Mouse (Mus musculus) small intestine, adult 2 months (tissue): Measurements from ENCODE around the gene Sertad3. TPM values are rescaled to one million over a fixed set of nuclear protein-coding genes. Genes with fewer than 3 reads are reported as not detected.

Experiments
- H3K27ac ChIP-seq: fragments of 200-500 bp; 2 replicates; pipeline ENCODE4 v1.5.1; 2012; ENCODE audit warnings: low read depth, low read length, control low read depth, inconsistent platforms; ENCODE audit not compliant: insufficient read depth
- H3K27me3 ChIP-seq: fragments of 200-500 bp; 2 replicates; pipeline ENCODE4 v1.6.1; 2012; ENCODE audit warnings: mild to moderate bottlenecking, moderate library complexity, low read length, inconsistent platforms; ENCODE audit not compliant: control insufficient read depth, insufficient read depth
- H3K36me3 ChIP-seq: fragments of 200-500 bp; 2 replicates; pipeline ENCODE4 v1.6.1; 2012; ENCODE audit warnings: mild to moderate bottlenecking, low read length, control low read depth, inconsistent platforms; ENCODE audit not compliant: control insufficient read depth, insufficient read depth
- H3K4me1 ChIP-seq: fragments of 200-500 bp; 2 replicates; pipeline ENCODE4 v1.6.1; 2012; ENCODE audit warnings: low read length, inconsistent platforms, mixed read lengths; ENCODE audit not compliant: control insufficient read depth, insufficient read depth, insufficient read length
- H3K4me3 ChIP-seq: fragments of 200-500 bp; 2 replicates; pipeline ENCODE4 v1.5.1; 2012; ENCODE audit warnings: low read depth, mild to moderate bottlenecking, control low read depth, inconsistent platforms, low read length, moderate library complexity
- CTCF ChIP-seq: fragments of 200-500 bp; IDR thresholded peaks from 2 replicates; pipeline ENCODE4 v1.5.1; 2012; ENCODE audit warnings: low read depth, mild to moderate bottlenecking, control low read depth, inconsistent platforms, low read length, moderate library complexity, mixed read lengths; ENCODE audit not compliant: insufficient replicate concordance, insufficient read length; ENCODE audit errors: extremely low read depth
- POLR2A ChIP-seq: fragments of 200-500 bp; IDR thresholded peaks from 2 replicates; pipeline ENCODE4 v1.6.1; 2012; ENCODE audit warnings: low read depth, mild to moderate bottlenecking, control low read depth, inconsistent platforms, low read length, moderate library complexity
- WGBS: fragments of 180-500 bp; shearing (Covaris S2); methylation state at CpG from one replicate; pipeline ENCODE4 v1.1.7; 2018; 5-methylcytosine and 5-hydroxymethylcytosine counted together
- polyA plus RNA-seq: library from polyadenylated mRNA; depleted of rRNA; stranded (reverse); fragments of >200 nt; gene quantifications from 2 replicates; pipeline ENCODE4 v1.2.3, GENCODE M21; 2012

Sertad3 gene
- polyA plus RNA-seq, 1 experiment, result 12.8 TPM

DNA sequence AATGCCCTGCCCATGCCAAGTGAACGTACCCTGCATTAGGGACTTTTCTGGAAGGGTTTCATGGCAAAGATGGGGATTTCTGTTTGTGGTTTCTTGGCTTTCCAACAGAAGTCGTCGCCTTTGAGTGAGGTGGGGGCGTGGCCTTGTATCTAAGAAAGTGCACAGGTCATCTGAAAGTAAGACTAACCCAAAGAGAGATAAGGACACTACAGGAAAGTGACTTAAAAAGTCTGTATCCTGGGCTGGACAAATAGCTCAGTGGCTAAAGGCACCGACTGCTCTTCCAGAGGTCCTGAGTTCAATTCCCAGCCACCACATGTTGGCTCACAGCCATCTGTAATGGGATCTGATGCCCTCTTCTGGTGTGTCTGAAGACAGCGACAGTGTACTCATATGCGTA, 5.0 kb downstream of the Sertad3 start:
- TF ChIP-seq CTCF, result no peak; the same call in 1 of the 2 replicates
- no peak for TF ChIP-seq POLR2A
- peak overlapping the region; percentile 27; the same call in 1 of the 2 replicates for H3K27ac ChIP-seq
- peaks cover 9% of the 10 kb centered on the region for H3K36me3 ChIP-seq
- 44% methylated on average over 7 of the region's 7 CpGs for WGBS
- no peak overlapping the region for H3K4me3 ChIP-seq
- H3K27me3 ChIP-seq, result no peaks in the 10 kb centered on the region
- H3K4me1 ChIP-seq, result peaks cover 21% of the 10 kb centered on the region

DNA sequence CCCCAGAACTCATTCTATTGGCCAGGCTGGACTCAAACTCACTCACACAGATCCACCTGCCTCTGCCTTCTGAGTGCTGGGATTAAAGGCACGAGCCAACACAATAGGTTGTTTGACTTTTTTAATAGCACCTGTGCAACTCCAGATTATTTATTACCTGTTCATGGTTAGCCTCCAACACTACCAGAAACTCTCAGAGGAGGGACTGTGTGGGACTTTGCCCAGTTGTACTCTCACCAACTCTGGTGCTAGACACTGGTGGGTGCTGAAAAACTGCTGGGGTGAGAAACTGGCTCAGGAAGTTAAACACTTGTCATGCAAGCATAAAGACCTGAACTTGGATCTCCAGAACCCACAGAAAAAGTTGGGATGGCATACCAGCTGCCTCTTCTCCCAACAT, 6.2 kb downstream of the Sertad3 start:
- WGBS, result 16% methylated on average over 1 of the region's 1 CpGs
- no peak for TF ChIP-seq CTCF
- TF ChIP-seq POLR2A, result no peak
- Histone ChIP-seq H3K36me3 (peaks cover 9% of the 10 kb centered on the region), H3K4me1 (peaks cover 21% of the 10 kb centered on the region), H3K27me3 (no peaks in the 10 kb centered on the region), H3K4me3 (peak overlapping the region; percentile 37), H3K27ac (peak overlapping the region; percentile 67)

DNA sequence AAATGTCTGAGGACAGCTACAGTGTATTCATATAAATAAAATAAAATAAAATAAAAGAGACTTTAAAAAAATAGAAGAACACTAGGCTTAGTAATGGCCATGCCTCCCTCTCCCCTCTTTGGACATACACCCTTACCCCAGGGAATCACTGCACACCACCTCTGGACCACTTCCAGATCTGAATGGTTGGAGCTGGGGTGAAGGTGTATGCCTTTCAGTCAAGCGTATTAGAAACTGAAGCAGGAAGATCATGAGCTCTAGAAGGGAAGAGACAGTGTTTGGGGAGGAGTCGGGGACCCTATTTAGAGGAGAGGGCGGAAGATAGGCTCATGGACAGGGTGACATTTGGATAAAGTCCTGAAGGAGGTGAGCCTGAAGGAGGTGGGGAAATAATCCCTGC, 6.9 kb downstream of the Sertad3 start:
- Histone ChIP-seq H3K36me3 (peaks cover 9% of the 10 kb centered on the region), H3K27me3 (no peaks in the 10 kb centered on the region), H3K4me3 (peak overlapping the region; percentile 72), H3K27ac (peak overlapping the region; percentile 97), H3K4me1 (peaks cover 20% of the 10 kb centered on the region)
- TF ChIP-seq POLR2A, result no peak
- TF ChIP-seq CTCF, result no peak
- WGBS, result 23% methylated on average over 3 of the region's 3 CpGs

DNA sequence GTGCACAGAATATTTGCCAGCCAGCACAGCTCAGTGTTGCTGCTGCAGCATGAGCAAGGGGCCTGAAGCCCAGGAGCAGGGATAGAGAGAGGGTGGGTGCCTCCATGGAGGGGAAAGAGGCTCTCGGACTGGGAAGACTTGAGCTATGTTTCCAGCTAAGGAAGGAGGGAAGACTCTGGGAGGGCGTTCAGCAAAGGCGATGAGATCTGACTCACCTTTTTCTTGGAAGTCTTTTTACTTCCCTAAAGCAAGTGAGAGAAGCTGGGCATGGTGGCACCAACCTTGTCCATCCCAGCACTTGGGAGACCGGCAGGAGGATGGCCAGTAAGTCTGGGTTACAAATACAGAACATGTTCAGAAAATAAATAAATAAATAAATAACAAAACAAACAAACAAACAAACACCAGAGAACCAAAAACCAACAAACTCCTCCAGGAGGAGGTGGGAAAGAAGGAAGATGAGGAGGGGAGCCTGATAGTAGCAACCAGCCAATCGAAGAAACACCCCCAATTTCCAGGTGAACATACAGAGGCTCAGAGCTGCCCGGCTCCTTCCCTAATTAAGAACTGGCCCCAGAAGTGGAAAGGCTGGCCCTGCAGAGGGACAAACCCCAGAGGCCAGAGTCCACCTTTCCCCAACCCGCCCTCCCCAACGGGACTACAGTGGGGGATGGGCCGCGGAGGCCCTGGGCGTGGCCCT, 7.5 kb downstream of the Sertad3 start:
- WGBS, result 6% methylated on average over 11 of the region's 11 CpGs
- TF ChIP-seq CTCF (no peak), POLR2A (peak; percentile 81; the same call in 1 of the 2 replicates)

DNA sequence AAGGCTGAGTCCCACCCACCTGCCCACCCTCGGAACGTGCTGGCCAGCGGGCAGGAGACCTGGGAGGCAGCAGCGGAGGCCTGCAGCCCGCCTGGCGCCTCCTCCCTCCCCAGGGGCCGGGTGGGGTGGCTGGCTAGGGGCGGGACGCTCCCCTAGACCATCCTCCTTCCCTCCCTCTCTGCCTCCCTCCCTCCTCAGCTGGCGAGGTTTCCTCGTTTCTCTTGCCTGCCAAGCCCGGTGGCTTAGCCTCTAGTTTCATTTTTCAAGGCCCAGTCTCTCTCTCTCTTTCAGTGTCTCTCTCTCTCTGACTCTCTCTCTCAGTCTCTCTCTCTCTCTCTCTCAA, 8.0 kb downstream of the Sertad3 start:
- Histone ChIP-seq H3K27me3 (no peaks in the 10 kb centered on the region), H3K36me3 (peaks cover 5% of the 10 kb centered on the region), H3K27ac (peak overlapping the region; percentile 97), H3K4me3 (peak overlapping the region; percentile 72), H3K4me1 (peaks cover 18% of the 10 kb centered on the region; the same call in 1 of the 2 replicates)
- under 1% methylated on average over 12 of the region's 12 CpGs for WGBS
- no peak for TF ChIP-seq POLR2A
- no peak for TF ChIP-seq CTCF

More for the DNA sequence above, 7.5 kb downstream of the Sertad3 start:
- H3K27ac ChIP-seq, result peak overlapping the region; percentile 97
- H3K4me1 ChIP-seq, result peaks cover 19% of the 10 kb centered on the region
- no peaks in the 10 kb centered on the region for H3K27me3 ChIP-seq
- H3K36me3 ChIP-seq, result peaks cover 9% of the 10 kb centered on the region
- H3K4me3 ChIP-seq, result peak overlapping the region; percentile 72

DNA sequence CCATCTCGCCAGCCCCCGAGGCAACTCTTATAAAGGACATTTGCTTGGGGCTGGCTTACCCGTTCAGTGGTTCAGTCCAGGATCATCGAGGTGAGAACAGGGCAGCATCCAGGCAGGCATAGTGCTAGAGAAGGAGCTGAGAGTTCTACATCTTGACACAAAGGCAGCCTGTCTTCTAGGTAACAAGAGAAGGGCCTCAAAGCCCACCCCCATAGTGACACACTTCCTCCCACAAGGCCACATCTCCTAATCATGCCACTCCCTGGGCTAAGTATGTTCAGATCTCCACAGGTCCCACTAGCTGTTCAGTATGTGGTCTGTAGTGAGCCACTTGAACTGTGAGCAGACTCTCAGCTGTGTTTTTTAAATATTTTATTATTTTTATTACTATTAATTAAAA, 10.3 kb downstream of the Sertad3 start:
- 85% methylated on average over 4 of the region's 4 CpGs for WGBS
- TF ChIP-seq POLR2A (no peak), CTCF (no peak)
- Histone ChIP-seq H3K4me1 (peaks cover 9% of the 10 kb centered on the region; the same call in 1 of the 2 replicates), H3K27ac (no peak overlapping the region), H3K36me3 (no peaks in the 10 kb centered on the region), H3K27me3 (no peaks in the 10 kb centered on the region), H3K4me3 (no peak overlapping the region)

DNA sequence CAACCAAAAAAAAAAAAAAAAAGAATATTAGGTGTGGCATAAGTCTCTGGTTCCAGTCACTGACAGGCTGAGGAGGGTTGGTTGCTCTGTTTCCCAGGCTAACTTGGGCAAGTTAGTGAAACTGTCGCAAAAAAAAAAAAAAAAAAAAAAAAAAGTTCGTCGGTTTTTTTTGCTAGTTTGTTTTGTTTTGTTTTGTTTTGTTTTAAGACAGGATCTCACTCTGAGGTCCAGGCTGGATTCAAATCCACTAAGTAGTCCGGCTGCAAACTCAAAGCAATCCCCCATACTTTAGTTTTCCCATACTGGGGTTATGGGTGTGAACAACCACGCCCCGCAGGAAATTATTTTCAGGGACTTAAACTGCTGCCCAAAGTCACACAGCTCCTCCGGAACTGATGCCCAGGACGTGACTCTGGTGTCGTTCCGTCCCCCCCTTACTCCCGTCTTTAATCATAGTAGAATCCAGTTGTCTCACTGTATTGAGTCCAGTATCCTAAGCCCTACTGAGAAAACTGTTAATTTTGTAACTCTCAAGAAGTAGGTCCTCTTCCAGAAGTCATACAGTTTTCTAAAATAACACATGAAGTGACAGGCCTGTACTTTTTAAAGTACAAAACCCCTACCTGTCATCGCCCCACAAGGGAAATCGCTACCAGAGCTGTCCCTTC, 12.7 kb downstream of the Sertad3 start:
- no peaks in the 10 kb centered on the region for H3K27me3 ChIP-seq
- TF ChIP-seq CTCF, result no peak
- TF ChIP-seq POLR2A, result no peak
- H3K36me3 ChIP-seq, result peaks cover 12% of the 10 kb centered on the region
- peaks cover 14% of the 10 kb centered on the region for H3K4me1 ChIP-seq
- WGBS, result 2% methylated on average over 13 of the region's 13 CpGs
- H3K4me3 ChIP-seq, result peak overlapping the region; percentile 78
- peak overlapping the region; percentile 83 for H3K27ac ChIP-seq
